Mouse (Mus musculus): ENCODE data around the gene Mtfp1. TPM values are rescaled to one million over a fixed set of nuclear protein-coding genes. Genes with fewer than 3 reads are reported as not detected.
"Not testable (repeated sequence)": the region's sequence is repeated elsewhere in the genome, so short reads cannot be mapped to it uniquely, and the experiment has no call there.

The Mtfp1 gene
- polyA plus RNA-seq, 1 experiment from 2014 or later = 8.7 TPM

DNA sequence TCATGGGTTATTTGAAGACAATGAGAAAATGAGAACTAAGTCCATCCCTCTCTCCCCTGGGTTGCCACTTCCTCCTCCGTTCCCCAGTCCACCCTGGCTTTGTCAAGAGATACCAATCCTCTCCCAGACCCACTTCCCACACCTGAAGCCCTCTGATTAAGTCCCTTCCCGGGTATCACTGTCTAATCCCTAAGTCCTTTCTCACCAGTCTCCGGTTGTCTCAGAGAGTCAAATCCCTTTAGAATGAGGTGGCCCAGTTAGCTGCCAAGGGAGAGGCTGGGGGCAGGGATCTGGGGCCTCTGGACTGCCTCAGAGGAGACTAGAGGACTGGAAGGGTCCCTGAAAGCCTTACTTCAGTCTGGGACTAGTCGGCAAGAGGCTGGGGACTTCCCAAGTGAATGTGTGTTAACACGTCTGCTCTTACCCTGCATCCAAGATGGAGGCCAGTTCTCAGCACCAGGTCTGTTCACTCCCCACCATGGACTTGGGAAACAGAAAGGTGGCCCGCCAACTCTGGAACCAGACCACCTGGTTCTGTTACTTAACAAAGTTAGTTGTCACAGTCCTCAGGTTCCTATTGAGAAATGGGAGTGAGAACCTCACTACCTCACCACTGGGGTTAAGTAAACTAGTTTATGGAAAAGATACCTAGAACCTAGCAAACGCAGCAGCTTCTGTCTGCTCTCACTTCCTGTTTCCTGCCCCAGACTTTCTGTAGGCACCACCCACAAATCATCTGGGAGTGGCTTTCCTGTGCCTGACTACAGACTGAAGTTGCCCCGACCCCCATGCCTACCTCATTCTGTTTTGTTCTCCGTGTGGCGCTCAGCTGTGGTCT lies 27.7 kb upstream of the Mtfp1 start, which contains the start of gene Sec14l2:
Gene Sec14l2, minus strand, starts transcription at position 674 of the 838 bp plus-strand sequence.
- WGBS = 82% methylated on average over 10 of the region's 10 CpGs
- peaks cover 11% of the 10 kb centered on the region for H3K4me1 ChIP-seq (replicated peaks)

GRCm38 (mm10) chr11:4122226-4122625 lies 27.0 kb upstream of the Mtfp1 start:
- WGBS = 80% methylated on average over 5 of the region's 5 CpGs

More for the DNA sequence above, 27.7 kb upstream of the Mtfp1 start, which contains the start of gene Sec14l2:
- no peaks in the 10 kb centered on the region for H3K36me3 ChIP-seq
- peaks cover 30% of the 10 kb centered on the region for H3K27me3 ChIP-seq (ENCODE audit: insufficient read depth, poor library complexity, severe bottlenecking)
- DNase-seq (ENCODE audit: low spot score) = no peak
- peaks cover 21% of the 10 kb centered on the region for H3K9me3 ChIP-seq
- H3K27ac ChIP-seq = no peak within 1 kb of the TSS
- H3K4me3 ChIP-seq = no peak within 1 kb of the TSS

GRCm38 (mm10) chr11:4121691-4122090 lies 26.4 kb upstream of the Mtfp1 start:
- DNase-seq (ENCODE audit: low spot score) = no peak
- no peaks in the 10 kb centered on the region for H3K36me3 ChIP-seq
- no peak overlapping the region for H3K27ac ChIP-seq
- peaks cover 23% of the 10 kb centered on the region for H3K4me1 ChIP-seq (replicated peaks)
- WGBS = 75% methylated on average over 3 of the region's 3 CpGs
- peaks cover 42% of the 10 kb centered on the region for H3K27me3 ChIP-seq (ENCODE audit: insufficient read depth, poor library complexity, severe bottlenecking)
- H3K4me3 ChIP-seq = no peak overlapping the region
- peaks cover 16% of the 10 kb centered on the region for H3K9me3 ChIP-seq

More at GRCm38 (mm10) chr11:4122226-4122625, 27.0 kb upstream of the Mtfp1 start:
- Histone ChIP-seq H3K27me3 (ENCODE audit: insufficient read depth, poor library complexity, severe bottlenecking) (peaks cover 37% of the 10 kb centered on the region), H3K4me1 (replicated peaks) (peaks cover 18% of the 10 kb centered on the region), H3K27ac (no peak overlapping the region), H3K36me3 (no peaks in the 10 kb centered on the region), H3K9me3 (peaks cover 21% of the 10 kb centered on the region), H3K4me3 (no peak overlapping the region)
- no peak for DNase-seq (ENCODE audit: low spot score)

DNA sequence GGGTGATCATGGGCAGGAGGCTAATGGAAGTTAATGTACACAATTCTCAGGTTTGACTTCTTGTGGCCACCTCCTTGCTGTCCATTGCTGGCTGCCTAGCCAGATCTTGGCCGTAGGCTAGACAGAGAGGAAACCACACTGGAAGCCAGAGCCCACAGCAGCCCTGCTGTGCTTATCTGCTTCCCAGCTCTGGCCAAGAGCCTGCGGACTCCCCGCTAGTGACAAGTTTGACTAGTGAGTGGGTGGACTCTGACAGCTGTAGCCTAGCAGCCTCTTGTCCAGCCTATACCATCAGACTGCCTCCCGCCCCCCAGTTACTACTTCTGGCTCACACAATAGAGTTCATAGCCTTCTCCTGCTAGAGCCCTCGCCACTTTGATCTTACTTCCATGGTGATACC lies 24.4 kb upstream of the Mtfp1 start:
- H3K4me3 ChIP-seq = no peak overlapping the region
- 77% methylated on average over 5 of the region's 5 CpGs for WGBS

GRCm38 (mm10) chr11:4118081-4118921 lies 23.1 kb upstream of the Mtfp1 start:
- Histone ChIP-seq H3K9me3 (no peaks in the 10 kb centered on the region), H3K4me3 (peak overlapping the region; percentile 74), H3K36me3 (no peaks in the 10 kb centered on the region), H3K4me1 (replicated peaks) (peaks cover 25% of the 10 kb centered on the region), H3K27me3 (ENCODE audit: insufficient read depth, poor library complexity, severe bottlenecking) (peaks cover 49% of the 10 kb centered on the region), H3K27ac (peak overlapping the region; percentile 86)
- DNase-seq (ENCODE audit: low spot score) = peak; percentile 69
- 4% methylated on average over 41 of the region's 41 CpGs for WGBS

More for the DNA sequence above, 24.4 kb upstream of the Mtfp1 start:
- DNase-seq (ENCODE audit: low spot score) = no peak
- Histone ChIP-seq H3K36me3 (no peaks in the 10 kb centered on the region), H3K9me3 (no peaks in the 10 kb centered on the region), H3K4me1 (replicated peaks) (peaks cover 25% of the 10 kb centered on the region), H3K27ac (no peak overlapping the region), H3K27me3 (ENCODE audit: insufficient read depth, poor library complexity, severe bottlenecking) (peaks cover 49% of the 10 kb centered on the region)

GRCm38 (mm10) chr11:4117372-4118071 lies 22.3 kb upstream of the Mtfp1 start:
- H3K27ac ChIP-seq = no peak overlapping the region
- H3K36me3 ChIP-seq = no peaks in the 10 kb centered on the region
- H3K4me3 ChIP-seq = peak overlapping the region; percentile 74
- no peaks in the 10 kb centered on the region for H3K9me3 ChIP-seq
- peaks cover 25% of the 10 kb centered on the region for H3K4me1 ChIP-seq (replicated peaks)
- WGBS = 46% methylated on average over 3 of the region's 3 CpGs
- DNase-seq (ENCODE audit: low spot score) = no peak
- peaks cover 49% of the 10 kb centered on the region for H3K27me3 ChIP-seq (ENCODE audit: insufficient read depth, poor library complexity, severe bottlenecking)

DNA sequence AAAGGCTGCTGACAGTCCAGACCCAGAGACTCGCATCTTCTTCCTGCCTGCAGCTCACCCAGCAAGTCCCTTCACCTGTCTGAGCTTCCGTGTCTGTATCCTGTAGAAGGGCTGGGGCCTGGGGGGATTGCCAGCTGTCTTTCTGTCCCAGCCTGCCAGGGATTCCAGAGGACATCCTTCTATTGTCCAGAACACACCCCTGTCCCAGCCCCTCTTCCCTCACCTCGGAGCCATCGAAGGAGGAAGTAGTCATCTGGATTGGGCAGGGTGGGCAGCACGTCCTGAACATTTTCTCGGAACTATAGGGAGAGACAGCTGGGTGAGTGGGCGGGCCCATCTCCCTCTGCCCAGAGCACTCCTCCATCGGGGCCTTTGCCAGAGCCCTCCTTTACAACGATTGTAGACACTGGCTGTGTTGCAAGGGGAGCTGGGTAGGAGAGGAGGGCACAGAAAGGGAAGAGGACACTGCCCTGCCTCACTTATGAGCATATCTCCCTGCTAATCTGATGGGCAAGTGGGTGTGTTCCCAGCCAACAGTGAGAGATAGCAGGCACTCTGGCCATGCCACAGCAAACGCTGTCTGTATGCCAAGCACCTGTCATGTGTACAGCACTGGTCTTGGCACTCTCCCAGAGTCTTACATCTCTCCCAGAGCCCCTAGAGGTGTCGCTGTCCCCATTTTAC lies 21.4 kb upstream of the Mtfp1 start:
- Histone ChIP-seq H3K4me3 (no peak overlapping the region), H3K9me3 (no peaks in the 10 kb centered on the region), H3K4me1 (replicated peaks) (peaks cover 25% of the 10 kb centered on the region), H3K27ac (no peak overlapping the region), H3K27me3 (ENCODE audit: insufficient read depth, poor library complexity, severe bottlenecking) (peaks cover 49% of the 10 kb centered on the region), H3K36me3 (no peaks in the 10 kb centered on the region)
- no peak for DNase-seq (ENCODE audit: low spot score)
- 63% methylated on average over 11 of the region's 11 CpGs for WGBS

DNA sequence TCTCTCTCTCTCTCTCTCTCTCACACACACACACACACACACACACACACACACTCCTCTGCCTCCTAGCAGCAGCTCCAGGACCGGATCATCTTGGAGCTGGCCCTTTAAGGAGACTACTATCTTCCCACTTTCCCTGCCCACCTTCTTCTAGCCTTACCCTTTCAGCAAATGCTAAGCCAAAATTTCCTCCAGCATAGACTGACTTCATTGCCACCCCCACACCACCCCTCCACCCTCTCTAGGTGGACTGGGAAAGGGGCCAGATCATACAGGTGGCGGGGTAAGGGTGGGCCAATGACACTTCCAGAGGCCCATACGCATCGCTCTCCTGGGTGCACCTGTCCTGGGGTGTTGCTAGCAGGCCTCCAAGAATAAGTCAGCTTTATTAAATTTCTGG lies 20.2 kb upstream of the Mtfp1 start:
- Histone ChIP-seq H3K9me3 (no peaks in the 10 kb centered on the region), H3K4me1 (replicated peaks) (peaks cover 25% of the 10 kb centered on the region), H3K4me3 (no peak overlapping the region), H3K27me3 (ENCODE audit: insufficient read depth, poor library complexity, severe bottlenecking) (peaks cover 42% of the 10 kb centered on the region), H3K27ac (no peak overlapping the region), H3K36me3 (no peaks in the 10 kb centered on the region)
- WGBS = 89% methylated on average over 4 of the region's 4 CpGs
- no peak for DNase-seq (ENCODE audit: low spot score)

GRCm38 (mm10) chr11:4114541-4114940 lies 19.3 kb upstream of the Mtfp1 start:
- H3K4me3 ChIP-seq; H3K27ac ChIP-seq; DNase-seq (ENCODE audit: low spot score); H3K9me3 ChIP-seq; H3K36me3 ChIP-seq: not testable (repeated sequence)
- WGBS = 82% methylated on average over 6 of the region's 6 CpGs
- H3K27me3 ChIP-seq (ENCODE audit: insufficient read depth, poor library complexity, severe bottlenecking) = peaks cover 34% of the 10 kb centered on the region
- peaks cover 25% of the 10 kb centered on the region for H3K4me1 ChIP-seq (replicated peaks)

- H3K4me1 ChIP-seq (replicated peaks) = peaks cover 24% of the 10 kb centered on the region
- H3K27me3 ChIP-seq (ENCODE audit: insufficient read depth, poor library complexity, severe bottlenecking) = peaks cover 28% of the 10 kb centered on the region
- no peaks in the 10 kb centered on the region for H3K9me3 ChIP-seq
- no peak overlapping the region for H3K4me3 ChIP-seq
- no peaks in the 10 kb centered on the region for H3K36me3 ChIP-seq
- no peak for DNase-seq (ENCODE audit: low spot score)
- 85% methylated on average over 6 of the region's 6 CpGs for WGBS
- no peak overlapping the region for H3K27ac ChIP-seq
These were observed 18.7 kb upstream of the Mtfp1 start for GRCm38 (mm10) chr11:4113970-4114369.

DNA sequence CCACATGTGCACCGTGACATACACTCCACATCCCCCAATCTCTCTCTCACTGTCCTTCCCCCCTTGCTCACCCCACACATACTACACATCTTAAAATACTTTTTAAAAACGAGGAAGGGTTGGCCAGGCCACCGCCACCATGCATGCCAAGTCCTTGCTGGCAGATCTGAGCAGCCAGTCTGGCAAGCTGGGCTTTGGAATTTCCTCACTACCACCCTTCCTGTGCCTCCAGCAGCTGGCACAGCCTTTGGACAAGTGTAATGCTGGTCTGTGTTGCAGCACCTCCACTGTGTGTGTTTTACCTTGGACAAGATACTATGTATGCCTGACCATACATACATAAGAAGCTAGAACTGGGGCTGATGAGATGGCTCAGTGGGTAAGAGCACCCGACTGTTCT lies 18.3 kb upstream of the Mtfp1 start:
- Histone ChIP-seq H3K4me3 (no peak overlapping the region), H3K27me3 (ENCODE audit: insufficient read depth, poor library complexity, severe bottlenecking) (peaks cover 25% of the 10 kb centered on the region)
- 86% methylated on average over 4 of the region's 4 CpGs for WGBS

GRCm38 (mm10) chr11:4112861-4113260 lies 17.6 kb upstream of the Mtfp1 start:
- Histone ChIP-seq H3K36me3 (no peaks in the 10 kb centered on the region), H3K9me3 (no peaks in the 10 kb centered on the region), H3K4me3 (no peak overlapping the region), H3K27ac (no peak overlapping the region), H3K27me3 (ENCODE audit: insufficient read depth, poor library complexity, severe bottlenecking) (peaks cover 19% of the 10 kb centered on the region), H3K4me1 (replicated peaks) (peaks cover 13% of the 10 kb centered on the region)
- WGBS = 80% methylated on average over 6 of the region's 6 CpGs
- no peak for DNase-seq (ENCODE audit: low spot score)

More for the DNA sequence above, 18.3 kb upstream of the Mtfp1 start:
- Histone ChIP-seq H3K4me1 (replicated peaks) (peaks cover 20% of the 10 kb centered on the region), H3K36me3 (no peaks in the 10 kb centered on the region), H3K9me3 (no peaks in the 10 kb centered on the region), H3K27ac (no peak overlapping the region)
- DNase-seq (ENCODE audit: low spot score) = no peak
